Mouse (Mus musculus) CH12.LX (cell line): Measurements from ENCODE around the gene Camta1.

Experiments
- CTCF ChIP-seq, 2 experiments: IDR thresholded peaks in 1 of 2; conservative IDR thresholded peaks in 1 of 2; 2 replicates each; pipeline ENCODE4 v1.5.1; 2011 to 2012; ENCODE audit warnings: low read depth in 2 of 2, low read length in 2 of 2, improper control_type of control experiment in 1 of 2, inconsistent platforms in 1 of 2, mild to moderate bottlenecking in 1 of 2, moderate library complexity in 1 of 2
- ETS1 ChIP-seq: conservative IDR thresholded peaks from 2 replicates; pipeline ENCODE4 v1.6.1; 2012; ENCODE audit warnings: low read depth, mild to moderate bottlenecking, inconsistent platforms, low read length, improper control_type of control experiment, moderate library complexity
- MAFK ChIP-seq: IDR thresholded peaks from 2 replicates; pipeline ENCODE4 v1.6.1; 2011; ENCODE audit warnings: low read length, improper control_type of control experiment; ENCODE audit not compliant: insufficient replicate concordance
- NRF1 ChIP-seq: IDR thresholded peaks from 2 replicates; pipeline ENCODE4 v1.6.1; 2014; ENCODE audit warnings: low read depth, mild to moderate bottlenecking, inconsistent platforms, low read length, improper control_type of control experiment, moderate library complexity
- POLR2A ChIP-seq: IDR thresholded peaks from 2 replicates; pipeline ENCODE4 v1.6.1; 2011; ENCODE audit warnings: low read depth, mild to moderate bottlenecking, improper control_type of control experiment, low read length
- RCOR1 ChIP-seq: conservative IDR thresholded peaks from 2 replicates; pipeline ENCODE4 v1.6.1; 2012; ENCODE audit warnings: low read depth, mild to moderate bottlenecking, inconsistent platforms, low read length, improper control_type of control experiment
- USF1 ChIP-seq: IDR thresholded peaks from 2 replicates; pipeline ENCODE4 v1.6.1; 2014; ENCODE audit warnings: low read depth, mild to moderate bottlenecking, inconsistent platforms, low read length, improper control_type of control experiment

GRCm38 (mm10) chr4:151316428-151316827 is 545.2 kb downstream of the Camta1 start:
- no peak for TF ChIP-seq CTCF (conservative IDR thresholded peaks at IDR 0.05 in 1 of 2, IDR thresholded peaks at IDR 0.05 in 1 of 2; ENCODE audit: low read depth in 2 of 2, low read length in 2 of 2)
- no peak for TF ChIP-seq POLR2A
- TF ChIP-seq NRF1: no peak
- TF ChIP-seq RCOR1: no peak
- no peak for TF ChIP-seq MAFK
- no peak for TF ChIP-seq ETS1
- no peak for TF ChIP-seq USF1
